9 mouse cellular contexts compared by ENCODE assay signal in the genomic region with DNA sequence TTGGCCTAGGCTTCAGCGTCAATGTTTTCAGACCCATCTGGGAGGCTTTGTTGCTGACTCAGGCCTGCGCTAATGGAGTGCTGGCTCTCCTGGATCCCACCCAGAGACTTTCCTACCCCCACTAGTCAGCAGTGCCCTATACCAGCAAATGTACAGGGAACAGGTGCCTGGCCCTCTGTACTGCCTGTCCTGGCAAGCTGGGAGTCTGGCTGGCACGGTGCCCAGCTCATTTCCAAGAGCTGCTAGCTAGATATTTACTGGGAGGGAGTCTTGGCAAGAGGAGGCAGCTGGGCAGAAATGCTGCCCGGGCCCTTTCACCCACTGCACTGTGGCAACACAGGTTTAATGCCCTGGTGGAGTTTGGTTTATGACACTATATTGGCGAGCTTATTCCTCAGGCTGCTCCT.
DNase-seq lines count a peak whose midpoint lies in the region; ATAC-seq and TF ChIP-seq lines count a peak whose summit lies in the region.
"Had no signal": no experiment of that assay in that cellular context is flagged by ENCODE, and none has a peak within 500 bp of the region (broad histone marks: within the 10 kb centered on the region; RNA-seq: fewer than 3 reads in every experiment).

No protein-coding gene starts in this region.

- no peaks in the 10 kb centered on the region for H3K9me3 ChIP-seq in hindbrain, embryonic 15.5 days
- no peaks in the 10 kb centered on the region for H3K9me3 ChIP-seq in stomach, postnatal 0 days (ENCODE audit: control insufficient read depth, low read length)
- H3K9me3 ChIP-seq: liver, embryonic 15.5 days had no signal

- WGBS in hindbrain, embryonic 15.5 days, result 29% methylated on average over 5 of the region's 5 CpGs
- WGBS in stomach, postnatal 0 days, result 23% methylated on average over 5 of the region's 5 CpGs

- no peak overlapping the region for H3K4me3 ChIP-seq in hindbrain, embryonic 15.5 days
- no peak overlapping the region for H3K4me3 ChIP-seq in stomach, postnatal 0 days (ENCODE audit: low read depth, low read length)
- H3K4me3 ChIP-seq: liver, embryonic 15.5 days had no signal

- H3K4me2 ChIP-seq in hindbrain, embryonic 15.5 days, result 0 out of 2 replicates have a peak overlapping the region, but pooled peaks have one; percentile 4
- no peak overlapping the region for H3K4me2 ChIP-seq in stomach, postnatal 0 days (replicated peaks; ENCODE audit: low read depth)
- H3K4me2 ChIP-seq: liver, embryonic 15.5 days had no signal

- ATAC-seq in hindbrain, embryonic 15.5 days (ENCODE audit: low FRiP score, low read depth), result peak; percentile 95
- peak; percentile 96 for ATAC-seq in stomach, postnatal 0 days (ENCODE audit: low FRiP score, low TSS enrichment)
- ATAC-seq in inflammation-experienced regulatory T-cells, adult 6 months, result no peak

- peak; percentile 90 for DNase-seq in Muller cell, postnatal 12 days (ENCODE audit: inconsistent ontology term)
- peak; percentile 66 for DNase-seq in brain, embryonic 18.5 days (ENCODE audit: low read depth, low spot score)
- DNase-seq in frontal cortex, postnatal 14 days (ENCODE audit: low spot score in 2 of 2), result peak; percentile 74 to 75
- peak; percentile 90 for DNase-seq in layer of hippocampus, postnatal 10 days (ENCODE audit: low spot score in 2 of 2)
- DNase-seq in lung, postnatal 36 days, result peak; percentile 83
- DNase-seq in stomach, postnatal 0 days (ENCODE audit: low spot score), result peak; percentile 93

- no peaks in the 10 kb centered on the region for H3K36me3 ChIP-seq in hindbrain, embryonic 15.5 days
- no peaks in the 10 kb centered on the region for H3K36me3 ChIP-seq in stomach, postnatal 0 days (ENCODE audit: control insufficient read depth, insufficient read depth, low read length)
- H3K36me3 ChIP-seq: liver, embryonic 15.5 days had no signal

- no peak for TF ChIP-seq EP300 in stomach, postnatal 0 days (optimal IDR thresholded peaks at IDR 0.05)

- TF ChIP-seq CTCF in stomach, postnatal 0 days (IDR thresholded peaks at IDR 0.05; ENCODE audit: low read depth), result no peak

- no peaks in the 10 kb centered on the region for H3K27me3 ChIP-seq in hindbrain, embryonic 15.5 days
- H3K27me3 ChIP-seq in stomach, postnatal 0 days (ENCODE audit: control insufficient read depth, insufficient read depth, low read length), result no peaks in the 10 kb centered on the region
- H3K27me3 ChIP-seq: liver, embryonic 15.5 days had no signal

- peaks cover 26% of the 10 kb centered on the region for H3K4me1 ChIP-seq in hindbrain, embryonic 15.5 days (replicated peaks)
- H3K4me1 ChIP-seq in stomach, postnatal 0 days (replicated peaks; ENCODE audit: control insufficient read depth, insufficient read depth), result no peaks in the 10 kb centered on the region
- H3K4me1 ChIP-seq: liver, embryonic 15.5 days had no signal

- peak overlapping the region; percentile 56 for H3K27ac ChIP-seq in hindbrain, embryonic 15.5 days (replicated peaks)
- H3K27ac ChIP-seq in stomach, postnatal 0 days (replicated peaks), result peak overlapping the region; percentile 5; the same call in 1 of the 2 replicates
- H3K27ac ChIP-seq: liver, embryonic 15.5 days had no signal

- H3K9ac ChIP-seq in hindbrain, embryonic 15.5 days, result no peak overlapping the region
- H3K9ac ChIP-seq in stomach, postnatal 0 days (ENCODE audit: low read length), result no peak overlapping the region
- H3K9ac ChIP-seq: liver, embryonic 15.5 days had no signal
